In genomic region chr9:72878656-72879055, GRCm38 (mm10) we compare ENCODE assay signal across 29 mouse cellular contexts. TPM values are rescaled to one million over a fixed set of nuclear protein-coding genes. Genes with fewer than 3 reads are reported as not detected.
DNase-seq lines count a peak whose midpoint lies in the region; ATAC-seq lines count a peak whose summit lies in the region.
"Had no signal": no experiment of that assay in that cellular context is flagged by ENCODE, and none has a peak within 500 bp of the region (broad histone marks: within the 10 kb centered on the region; RNA-seq: fewer than 3 reads in every experiment).

No protein-coding gene starts in this region.

- H3K9me3 ChIP-seq in intestine, embryonic 14.5 days (ENCODE audit: control insufficient read depth, low read length) = no peaks in the 10 kb centered on the region
- no peaks in the 10 kb centered on the region for H3K9me3 ChIP-seq in intestine, embryonic 16.5 days (ENCODE audit: control insufficient read depth, low read length)
- no peaks in the 10 kb centered on the region for H3K9me3 ChIP-seq in neural tube, embryonic 12.5 days
- no peaks in the 10 kb centered on the region for H3K9me3 ChIP-seq in limb, embryonic 11.5 days (ENCODE audit: control insufficient read depth, low read length)
- H3K9me3 ChIP-seq: embryonic facial prominence, embryonic 15.5 days; forebrain, embryonic 15.5 days; heart, embryonic 15.5 days; limb, embryonic 15.5 days; lung, embryonic 15.5 days; neural tube, embryonic 13.5 days; stomach, embryonic 15.5 days had no signal

- no peak for ATAC-seq in intestine, embryonic 14.5 days (replicated peaks; ENCODE audit: low FRiP score, low TSS enrichment, low read depth)
- ATAC-seq in intestine, embryonic 16.5 days = no peak
- no peak for ATAC-seq in neural tube, embryonic 12.5 days (ENCODE audit: low FRiP score, low read depth)
- ATAC-seq in limb, embryonic 11.5 days (ENCODE audit: insufficient number of reproducible peaks, low FRiP score, low TSS enrichment, low read depth) = no peak
- ATAC-seq: forebrain, embryonic 15.5 days; inflammation-experienced regulatory T-cells, adult 6 months had no signal

- H3K27me3 ChIP-seq in intestine, embryonic 14.5 days (replicated peaks; ENCODE audit: control insufficient read depth, insufficient read depth, low read length) = no peaks in the 10 kb centered on the region
- no peaks in the 10 kb centered on the region for H3K27me3 ChIP-seq in intestine, embryonic 16.5 days (replicated peaks; ENCODE audit: control insufficient read depth, insufficient read depth, low read length)
- H3K27me3 ChIP-seq in neural tube, embryonic 12.5 days (replicated peaks) = no peaks in the 10 kb centered on the region
- H3K27me3 ChIP-seq in limb, embryonic 11.5 days (ENCODE audit: control insufficient read depth, insufficient read depth, low read length) = no peaks in the 10 kb centered on the region
- H3K27me3 ChIP-seq: embryonic facial prominence, embryonic 15.5 days; heart, embryonic 15.5 days; limb, embryonic 15.5 days; lung, embryonic 15.5 days; neural tube, embryonic 13.5 days; stomach, embryonic 15.5 days had no signal

- no peak overlapping the region for H3K4me3 ChIP-seq in intestine, embryonic 14.5 days (ENCODE audit: low read depth, low read length)
- H3K4me3 ChIP-seq in intestine, embryonic 16.5 days (ENCODE audit: low read length) = no peak overlapping the region
- no peak overlapping the region for H3K4me3 ChIP-seq in neural tube, embryonic 12.5 days
- H3K4me3 ChIP-seq in limb, embryonic 11.5 days (ENCODE audit: low read depth, low read length) = no peak overlapping the region
- H3K4me3 ChIP-seq: embryonic facial prominence, embryonic 15.5 days; forebrain, embryonic 15.5 days; heart, embryonic 15.5 days; limb, embryonic 15.5 days; lung, embryonic 15.5 days; neural tube, embryonic 13.5 days; stomach, embryonic 15.5 days had no signal

- peak; percentile 79 for DNase-seq in heart, adult 11 months
- DNase-seq in heart, postnatal 14 days = no peak
- DNase-seq in intestine, embryonic 14.5 days (ENCODE audit: low spot score) = no peak
- no peak for DNase-seq in neural tube, embryonic 10.5 days (ENCODE audit: extremely low spot score, low spot score)
- no peak for DNase-seq in limb, embryonic 11.5 days (ENCODE audit: low spot score)
- no peak for DNase-seq in thymus, postnatal 36 days
- DNase-seq: adrenal gland, postnatal 25 days; cerebellum, adult 8-10 months; cerebellum, postnatal 36 days; gastrocnemius, postnatal 10 days; heart, postnatal 4 days; kidney, adult 8-10 months; kidney, postnatal 25 days; layer of hippocampus, postnatal 36 days; lung, postnatal 4 days; right cerebral cortex, postnatal 4 days had no signal

- intact Hi-C loops in heart, postnatal 14 days (cut with DNase I) = no loop called here

- no peak overlapping the region for H3K9ac ChIP-seq in intestine, embryonic 14.5 days (ENCODE audit: low read length)
- H3K9ac ChIP-seq in intestine, embryonic 16.5 days (ENCODE audit: low read depth, low read length) = no peak overlapping the region
- H3K9ac ChIP-seq in neural tube, embryonic 12.5 days = no peak overlapping the region
- H3K9ac ChIP-seq in limb, embryonic 11.5 days (ENCODE audit: low read length) = no peak overlapping the region
- H3K9ac ChIP-seq: embryonic facial prominence, embryonic 15.5 days; forebrain, embryonic 15.5 days; heart, embryonic 15.5 days; limb, embryonic 15.5 days; liver, embryonic 14.5 days; lung, embryonic 15.5 days; stomach, embryonic 15.5 days had no signal

- H3K27ac ChIP-seq in intestine, embryonic 14.5 days (ENCODE audit: low read depth) = peak overlapping the region; percentile 3; the same call in 1 of the 2 replicates
- no peak overlapping the region for H3K27ac ChIP-seq in intestine, embryonic 16.5 days (ENCODE audit: low read length)
- H3K27ac ChIP-seq in neural tube, embryonic 12.5 days = no peak overlapping the region
- H3K27ac ChIP-seq in limb, embryonic 11.5 days (replicated peaks; ENCODE audit: low read depth, low read length) = peak overlapping the region; percentile 47; the same call in 1 of the 2 replicates
- H3K27ac ChIP-seq: embryonic facial prominence, embryonic 15.5 days; forebrain, embryonic 15.5 days; heart, embryonic 15.5 days; limb, embryonic 15.5 days; liver, embryonic 14.5 days; lung, embryonic 15.5 days; neural tube, embryonic 13.5 days; stomach, embryonic 15.5 days had no signal

- 29% methylated on average over 6 of the region's 6 CpGs for WGBS in intestine, embryonic 14.5 days
- 36% methylated on average over 6 of the region's 6 CpGs for WGBS in intestine, embryonic 16.5 days
- 39% methylated on average over 6 of the region's 6 CpGs for WGBS in neural tube, embryonic 12.5 days
- 38% methylated on average over 6 of the region's 6 CpGs for WGBS in limb, embryonic 11.5 days

- H3K4me2 ChIP-seq in intestine, embryonic 14.5 days (ENCODE audit: low read length) = no peak overlapping the region
- no peak overlapping the region for H3K4me2 ChIP-seq in intestine, embryonic 16.5 days (ENCODE audit: low read depth, low read length)
- peak overlapping the region; percentile 39; the same call in 1 of the 2 replicates for H3K4me2 ChIP-seq in neural tube, embryonic 12.5 days (replicated peaks)
- H3K4me2 ChIP-seq in limb, embryonic 11.5 days (ENCODE audit: low read depth, severe bottlenecking) = 0 out of 2 replicates have a peak overlapping the region, but pooled peaks have one; percentile 10
- H3K4me2 ChIP-seq: embryonic facial prominence, embryonic 15.5 days; forebrain, embryonic 15.5 days; heart, embryonic 15.5 days; limb, embryonic 15.5 days; stomach, embryonic 15.5 days had no signal

- no peaks in the 10 kb centered on the region for H3K36me3 ChIP-seq in intestine, embryonic 14.5 days (ENCODE audit: control insufficient read depth, insufficient read depth, low read length)
- no peaks in the 10 kb centered on the region for H3K36me3 ChIP-seq in intestine, embryonic 16.5 days (ENCODE audit: control insufficient read depth, insufficient read depth, low read length)
- no peaks in the 10 kb centered on the region for H3K36me3 ChIP-seq in neural tube, embryonic 12.5 days
- peaks cover 2% of the 10 kb centered on the region; the same call in 1 of the 2 replicates for H3K36me3 ChIP-seq in limb, embryonic 11.5 days (ENCODE audit: control insufficient read depth, insufficient read depth, low read length)
- H3K36me3 ChIP-seq: embryonic facial prominence, embryonic 15.5 days; forebrain, embryonic 15.5 days; heart, embryonic 15.5 days; limb, embryonic 15.5 days; lung, embryonic 15.5 days; neural tube, embryonic 13.5 days; stomach, embryonic 15.5 days had no signal

- H3K4me1 ChIP-seq in intestine, embryonic 14.5 days (replicated peaks; ENCODE audit: control insufficient read depth, insufficient read depth, low read length) = peaks cover 44% of the 10 kb centered on the region
- peaks cover 21% of the 10 kb centered on the region for H3K4me1 ChIP-seq in intestine, embryonic 16.5 days (ENCODE audit: control insufficient read depth, insufficient read depth, low read length)
- H3K4me1 ChIP-seq in neural tube, embryonic 12.5 days = peaks cover 40% of the 10 kb centered on the region
- H3K4me1 ChIP-seq in limb, embryonic 11.5 days (ENCODE audit: control insufficient read depth, insufficient read depth, low read length) = peaks cover 43% of the 10 kb centered on the region

RNA-seq across cellular contexts. Expression of gene Pygo1, which starts 46.8 kb away (rescaled TPM):
- 1 to 10 TPM; 8.1 to 9.1 TPM for total RNA-seq in heart, postnatal 14 days (2021)
- 4.6 and 5.1 TPM in 2 replicates for polyA plus RNA-seq in intestine, embryonic 14.5 days (2014; fragmentation: Nextera tagmentation; extraction: Ambion mirVana)
- polyA plus RNA-seq in intestine, embryonic 16.5 days (2015; fragmentation: Nextera tagmentation; extraction: Ambion mirVana) = 1.5 and 1.7 TPM in 2 replicates
- polyA plus RNA-seq in neural tube, embryonic 12.5 days (2016; fragmentation: Nextera tagmentation; extraction: Ambion mirVana) = 12.0 and 13.0 TPM in 2 replicates
- polyA plus RNA-seq in limb, embryonic 11.5 days (2014; fragmentation: Nextera tagmentation; extraction: Ambion mirVana) = 11.4 and 12.4 TPM in 2 replicates
- total RNA-seq: granulocyte monocyte progenitor cell, adult 5-6 weeks; monocyte, adult 5-6 weeks had no signal
- polyA plus RNA-seq: inflammation-experienced regulatory T-cells, adult 6 months had no signal

Comparison
In these comparisons a context has a peak if more than half of its experiments do, and no peak if none do; other contexts are left out.
1. H3K27ac ChIP-seq: peak in intestine, embryonic 14.5 days (single experiment) and limb, embryonic 11.5 days (single experiment); none in intestine, embryonic 16.5 days (single experiment) and neural tube, embryonic 12.5 days (single experiment).
2. H3K4me2 ChIP-seq: peak in neural tube, embryonic 12.5 days (single experiment) and limb, embryonic 11.5 days (single experiment); none in intestine, embryonic 14.5 days (single experiment) and intestine, embryonic 16.5 days (single experiment).